Mouse (Mus musculus) liver, embryonic 14.5 days (tissue): ENCODE results near the gene Aplnr.

Experiments used
- CTCF ChIP-seq: IDR thresholded peaks from 2 replicates; pipeline ENCODE4 v1.5.1; 2016; ENCODE audit warnings: antibody characterized with exemption, low read depth, control low read depth
- EP300 ChIP-seq: IDR thresholded peaks from 2 replicates; pipeline ENCODE4 v1.6.1; 2016; ENCODE audit warnings: antibody characterized with exemption, low read depth

DNA sequence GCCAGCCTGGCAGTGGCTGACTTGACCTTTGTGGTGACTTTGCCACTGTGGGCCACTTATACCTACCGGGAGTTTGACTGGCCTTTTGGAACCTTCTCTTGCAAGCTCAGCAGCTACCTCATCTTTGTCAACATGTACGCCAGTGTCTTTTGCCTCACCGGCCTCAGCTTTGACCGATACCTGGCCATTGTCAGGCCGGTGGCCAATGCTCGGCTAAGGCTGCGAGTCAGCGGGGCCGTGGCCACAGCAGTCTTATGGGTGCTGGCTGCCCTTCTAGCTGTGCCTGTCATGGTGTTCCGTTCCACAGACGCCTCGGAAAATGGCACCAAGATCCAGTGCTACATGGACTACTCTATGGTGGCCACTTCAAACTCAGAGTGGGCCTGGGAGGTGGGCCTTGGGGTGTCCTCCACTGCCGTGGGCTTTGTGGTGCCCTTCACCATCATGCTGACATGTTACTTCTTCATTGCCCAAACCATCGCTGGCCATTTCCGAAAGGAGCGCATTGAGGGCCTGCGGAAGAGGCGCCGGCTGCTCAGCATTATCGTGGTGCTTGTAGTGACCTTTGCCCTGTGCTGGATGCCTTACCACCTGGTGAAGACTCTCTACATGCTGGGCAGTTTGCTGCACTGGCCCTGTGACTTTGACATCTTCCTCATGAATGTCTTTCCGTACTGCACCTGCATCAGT lies 951 bp downstream of the Aplnr start:
- no peak for TF ChIP-seq EP300
- TF ChIP-seq CTCF: no peak
